Mouse (Mus musculus) heart, postnatal 36 days (tissue): Measurements from ENCODE around the gene Mcmbp. TPM values are rescaled to one million over a fixed set of nuclear protein-coding genes. Genes with fewer than 3 reads are reported as not detected.
"Not testable (repeated sequence)": the region's sequence is repeated elsewhere in the genome, so short reads cannot be mapped to it uniquely, and the experiment has no call there.

Experiments used
- DNase-seq, 2 experiments: peaks; one replicate each; pipeline ENCODE4 v3.0.0; 2021 to 2022
- intact Hi-C: fragments of 180-260 bp; cut with DNase I; formaldehyde crosslinking; loops from one replicate; pipeline ENCODE4 v1.15.1; 2025
- total RNA-seq, 2 experiments: library from RNA; stranded (reverse); gene quantifications; 2 replicates each; pipeline ENCODE4 v1.2.3; 2021

Mcmbp gene
- total RNA-seq, 2 experiments from 2014 or later: 21.5 to 26.0 TPM

- peak; percentile 48 to 59 for DNase-seq
- intact Hi-C loops: no loop called here
Observed at GRCm38 (mm10) chr7:128724761-128725160, 15.5 kb downstream of the Mcmbp start.

GRCm38 (mm10) chr7:128717991-128718390, 22.3 kb downstream of the Mcmbp start:
- DNase-seq: no peak
- intact Hi-C loops: no loop called here

- DNase-seq: peak; percentile 74 to 76
- intact Hi-C loops: loop anchor here (1.0 to 5.0 kb wide), 3 partner anchors 231 to 458 kb away; partner anchors contain the start of gene Tgfb1i1
Observed at GRCm38 (mm10) chr7:128705735-128706134, 34.6 kb downstream of the Mcmbp start.

- not testable (repeated sequence) for DNase-seq
- intact Hi-C loops: loop anchor here (5.0 kb wide), 1 partner anchor 393 kb away; no protein-coding TSS in a partner anchor
Observed at GRCm38 (mm10) chr7:128699959-128700358, 40.3 kb downstream of the Mcmbp start.

DNA sequence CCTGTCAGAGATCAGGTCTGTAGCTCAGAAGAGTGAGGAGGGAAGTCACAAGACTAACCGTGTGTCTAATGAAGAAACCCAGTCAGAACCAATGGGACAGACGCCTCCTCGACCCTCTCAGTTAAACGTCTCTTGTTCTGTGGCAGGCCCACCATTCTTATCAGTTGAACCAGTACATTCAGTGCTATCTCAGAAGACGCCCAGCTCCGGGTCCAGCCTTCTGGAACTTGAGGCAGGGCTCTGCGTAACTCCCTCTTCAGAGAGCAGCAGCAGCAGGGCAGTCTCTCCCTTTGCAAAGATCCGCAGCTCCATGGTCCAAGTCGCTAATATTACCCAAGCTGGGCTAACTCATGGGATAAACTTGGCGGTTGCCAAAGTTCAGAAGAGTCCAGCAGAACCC, 45.4 kb downstream of the Mcmbp start:
- no peak for DNase-seq
- intact Hi-C loops: loop anchor here (5.0 kb wide), 3 partner anchors 323 to 453 kb away; no protein-coding TSS in a partner anchor

GRCm38 (mm10) chr7:128692163-128692562, 48.1 kb downstream of the Mcmbp start:
- intact Hi-C loops: loop anchor here (5.0 kb wide), 3 partner anchors 320 to 450 kb away; no protein-coding TSS in a partner anchor
- DNase-seq: no peak

- no peak for DNase-seq
- intact Hi-C loops: loop anchor here (1.0 to 5.0 kb wide), 5 partner anchors 127 to 448 kb away; no protein-coding TSS in a partner anchor
Observed at GRCm38 (mm10) chr7:128690796-128691195, 49.5 kb downstream of the Mcmbp start.

- peak; percentile 86 to 93 for DNase-seq
- intact Hi-C loops: loop anchor here (1.0 to 5.0 kb wide), 5 partner anchors 127 to 448 kb away; no protein-coding TSS in a partner anchor
Observed at GRCm38 (mm10) chr7:128690070-128690469, 50.2 kb downstream of the Mcmbp start.

DNA sequence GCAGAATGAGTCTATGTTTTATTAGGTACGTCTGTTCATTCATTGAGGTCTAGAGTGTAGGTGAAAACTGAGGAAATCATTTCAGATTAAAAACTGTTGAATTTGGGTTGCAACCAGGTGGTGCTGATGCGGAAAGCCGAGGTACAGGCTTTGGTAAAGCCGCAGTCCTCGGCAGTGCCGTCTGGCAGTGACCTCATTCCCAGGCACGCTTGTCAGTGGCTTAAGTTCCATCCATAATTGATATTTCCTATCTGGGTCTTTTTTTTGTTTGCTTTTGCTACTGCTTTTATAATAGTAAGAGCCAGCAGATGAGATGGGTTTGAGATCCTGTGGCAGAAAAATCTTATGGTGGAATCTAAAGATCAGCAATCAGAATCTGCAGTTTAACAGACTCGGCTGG, 50.9 kb downstream of the Mcmbp start:
- no peak for DNase-seq
- intact Hi-C loops: loop anchor here (5.0 kb wide), 1 partner anchor 77 kb away; the partner anchor contains the start of gene Inpp5f

DNA sequence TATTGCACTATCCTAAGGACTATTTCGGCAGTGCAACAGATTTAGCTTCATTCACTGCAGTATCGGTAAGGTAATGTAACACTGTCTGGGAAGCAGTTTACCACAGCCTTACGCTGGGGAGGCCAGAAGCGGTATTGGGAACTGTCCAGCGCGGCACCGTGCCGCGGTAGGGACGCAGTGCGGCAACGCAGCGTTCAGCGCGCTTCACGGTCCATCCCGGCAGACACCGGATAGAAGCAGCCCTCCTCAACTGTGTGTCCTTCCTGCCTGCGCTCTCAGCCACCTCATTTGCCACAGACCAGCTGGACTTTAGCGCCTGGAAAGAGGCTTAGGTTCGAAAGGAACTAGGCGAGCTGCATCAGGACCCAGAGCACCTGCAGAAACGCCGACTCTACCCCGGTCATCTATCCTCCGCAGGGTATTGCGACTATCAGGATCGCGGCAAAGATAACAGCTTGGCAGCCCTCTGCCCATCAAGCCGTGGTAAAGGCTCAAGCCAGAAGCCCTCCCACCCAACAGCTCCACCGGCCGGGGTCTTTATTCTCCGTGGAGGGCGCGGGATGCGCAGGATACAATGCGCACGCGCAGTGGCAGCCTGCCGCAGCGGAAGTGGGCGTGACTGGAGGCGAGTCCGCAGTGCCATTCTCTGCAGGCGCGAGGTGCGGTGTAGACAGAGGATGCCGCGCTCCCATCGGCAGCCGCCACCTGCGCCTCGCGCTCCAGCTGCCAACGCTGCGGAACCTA, 52.3 kb downstream of the Mcmbp start:
- DNase-seq: peak; percentile 60 to 68
- intact Hi-C loops: loop anchor here (5.0 kb wide), 1 partner anchor 76 kb away; the partner anchor contains the start of gene Inpp5f

DNA sequence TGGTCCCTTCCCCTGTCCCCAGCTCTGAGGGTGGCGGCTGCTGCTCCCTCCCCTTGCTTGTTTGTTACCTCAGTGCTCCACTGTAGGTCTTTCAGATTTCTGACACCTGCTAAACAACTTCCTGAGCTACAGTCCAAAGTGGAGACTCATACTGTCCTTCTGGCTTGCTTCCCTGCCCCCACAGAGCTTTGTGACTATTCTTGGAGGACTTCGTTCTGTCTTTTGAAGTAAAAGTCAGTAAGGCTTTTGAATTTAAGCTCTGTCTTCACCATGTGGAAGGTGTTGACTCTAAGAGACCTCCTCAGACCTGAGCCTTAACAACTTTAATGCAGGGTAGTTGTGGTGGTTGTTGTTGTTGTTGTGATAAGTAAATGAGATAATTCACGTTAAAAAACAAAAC, 61.7 kb downstream of the Mcmbp start:
- DNase-seq: no peak
- intact Hi-C loops: no loop called here

- intact Hi-C loops: no loop called here
- DNase-seq: peak in 1 of 2 experiments; percentile 14
Observed at GRCm38 (mm10) chr7:128672408-128673010, 67.8 kb downstream of the Mcmbp start.

DNA sequence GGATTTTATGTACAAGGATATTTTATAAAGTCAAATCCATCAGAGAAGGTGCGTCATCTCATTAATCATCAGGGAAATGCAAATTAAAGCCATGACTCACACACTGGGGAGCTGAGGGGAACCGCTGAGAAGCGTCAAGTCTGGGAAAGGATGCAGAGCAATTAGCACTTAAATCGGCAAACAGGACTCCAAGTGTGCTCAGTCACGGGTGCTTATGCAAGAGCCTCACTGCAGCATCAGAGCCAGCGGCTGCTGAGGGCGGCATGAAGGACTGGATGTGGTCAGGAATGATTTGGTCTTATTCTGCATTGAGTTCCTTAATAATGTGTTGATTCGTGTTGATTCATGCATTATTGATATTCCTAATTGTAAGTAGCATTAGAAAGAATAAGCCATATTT, 68.3 kb downstream of the Mcmbp start:
- DNase-seq: no peak
- intact Hi-C loops: no loop called here

GRCm38 (mm10) chr7:128668831-128669230, 71.5 kb downstream of the Mcmbp start:
- no peak for DNase-seq
- intact Hi-C loops: no loop called here

DNA sequence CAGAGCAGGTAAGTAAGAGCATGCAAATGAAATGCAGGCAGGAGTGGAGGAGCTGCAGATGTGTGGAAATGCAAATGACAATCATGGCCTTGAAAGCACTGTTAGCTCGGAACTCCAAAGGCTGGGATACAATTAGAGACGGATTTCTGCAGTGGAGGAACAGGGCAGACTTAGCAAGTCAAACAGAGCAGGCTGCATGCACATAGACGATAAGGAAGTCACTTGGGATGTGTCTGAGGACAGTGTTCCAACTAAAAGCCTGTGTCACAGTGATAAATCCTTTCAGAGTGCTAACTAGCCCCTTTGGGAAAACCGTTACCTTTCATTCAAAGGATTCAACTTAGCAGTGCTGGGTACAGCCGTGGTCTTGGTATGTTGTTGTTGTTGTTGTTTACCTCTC, 72.5 kb downstream of the Mcmbp start:
- DNase-seq: no peak
- intact Hi-C loops: no loop called here

DNA sequence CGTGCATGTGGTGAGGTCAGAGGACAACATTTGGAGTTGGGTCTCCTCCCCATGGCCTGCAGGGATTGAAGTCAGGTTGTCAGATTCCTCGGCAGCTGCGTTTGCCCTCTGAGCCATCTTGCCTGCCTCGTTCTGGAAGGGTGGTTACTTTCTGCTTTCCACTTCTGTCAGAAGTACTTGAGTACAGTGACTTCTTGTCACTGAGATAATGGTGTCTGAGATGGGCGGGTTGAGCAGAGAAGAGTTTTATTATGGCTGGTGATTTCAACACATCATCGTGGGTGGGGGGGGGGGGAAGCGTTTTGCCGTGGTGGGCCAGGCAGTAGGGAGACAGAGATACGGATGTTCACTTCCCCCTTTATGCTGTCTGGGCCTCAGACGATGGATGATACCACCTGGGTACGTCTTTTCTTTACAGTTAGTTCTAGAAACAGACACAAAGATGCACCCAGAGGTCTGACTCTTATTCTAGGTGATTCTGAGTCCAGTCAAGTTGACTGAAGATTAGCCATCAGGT, 75.4 kb downstream of the Mcmbp start:
- no peak for DNase-seq
- intact Hi-C loops: no loop called here

GRCm38 (mm10) chr7:128663906-128664305, 76.4 kb downstream of the Mcmbp start:
- intact Hi-C loops: no loop called here
- DNase-seq: no peak

DNA sequence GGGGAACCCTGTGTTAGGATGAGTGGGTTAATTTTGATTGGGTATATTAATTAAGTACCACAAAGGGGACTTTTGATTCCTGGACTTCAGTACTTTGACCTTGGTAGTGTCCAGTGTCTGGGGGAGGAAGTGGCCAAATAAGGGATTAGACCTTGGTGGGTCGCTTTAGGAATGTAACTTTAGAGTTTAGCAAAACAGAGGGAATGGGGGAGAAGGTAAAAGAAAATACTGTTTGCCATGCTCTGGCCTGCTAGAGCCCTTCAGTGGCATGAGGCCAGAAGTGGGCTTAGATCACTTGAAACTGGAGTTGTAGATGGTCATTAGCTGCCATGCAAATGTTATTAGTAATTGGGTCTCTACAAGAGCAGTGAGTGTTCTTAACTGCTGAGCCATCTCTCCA, 83.3 kb downstream of the Mcmbp start:
- DNase-seq: no peak
- intact Hi-C loops: no loop called here
